Mouse (Mus musculus): ENCODE results near the gene Hlf. TPM values are rescaled to one million over a fixed set of nuclear protein-coding genes. Genes with fewer than 3 reads are reported as not detected.

The Hlf gene
- polyA plus RNA-seq, 1 experiment from 2014 or later, result 1.6 TPM

DNA sequence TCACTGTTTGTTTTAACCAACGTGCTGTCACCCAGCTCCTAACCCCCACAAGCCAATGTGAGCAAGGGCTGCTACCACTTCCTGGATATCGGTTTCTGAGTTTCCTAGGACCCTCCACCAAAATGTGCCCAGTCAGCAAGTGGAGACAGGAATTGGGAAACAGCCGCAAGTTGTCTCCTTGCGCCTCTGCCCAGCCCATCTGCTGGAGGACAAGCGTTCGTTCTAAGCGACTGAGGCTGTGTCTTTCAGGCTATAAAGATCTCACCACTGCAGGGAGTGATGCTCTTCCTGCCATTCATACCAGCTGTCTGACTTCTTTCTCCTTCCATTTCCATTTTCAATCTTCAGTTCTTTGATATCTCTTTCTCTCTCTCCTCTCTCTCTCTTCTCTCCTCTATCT is 69.8 kb downstream of the Hlf start:
- H3K9ac ChIP-seq, result no peak overlapping the region
- no peak for ATAC-seq
- WGBS, result 64% methylated on average over 7 of the region's 7 CpGs
- no peak overlapping the region for H3K27ac ChIP-seq
- H3K4me3 ChIP-seq (replicated peaks), result no peak overlapping the region
- H3K36me3 ChIP-seq, result no peaks in the 10 kb centered on the region
- no peak overlapping the region for H3K4me2 ChIP-seq (replicated peaks)
- H3K4me1 ChIP-seq (replicated peaks), result no peaks in the 10 kb centered on the region
- H3K27me3 ChIP-seq (replicated peaks), result no peaks in the 10 kb centered on the region
- H3K9me3 ChIP-seq, result no peaks in the 10 kb centered on the region

DNA sequence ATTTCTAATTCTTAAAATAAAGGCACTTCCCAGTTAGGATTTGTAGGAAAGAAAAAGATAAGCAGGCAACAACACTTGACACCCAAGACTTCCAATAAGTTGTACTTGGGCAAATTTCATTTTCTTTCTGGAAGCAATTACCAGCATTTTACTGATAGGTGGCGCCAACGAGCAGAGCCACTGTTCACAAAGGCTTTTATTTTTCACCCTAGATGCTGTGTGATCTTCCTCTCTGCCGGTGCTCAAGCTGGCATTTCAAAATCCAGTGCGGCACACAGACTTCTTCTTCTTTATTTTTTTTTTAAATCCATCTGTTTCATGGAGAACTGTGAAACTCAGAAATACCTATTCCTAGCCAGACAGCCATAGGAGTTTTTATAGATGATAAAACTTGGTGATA is 73.2 kb downstream of the Hlf start:
- Histone ChIP-seq H3K9me3 (no peaks in the 10 kb centered on the region), H3K4me2 (replicated peaks) (no peak overlapping the region), H3K9ac (no peak overlapping the region), H3K4me3 (replicated peaks) (no peak overlapping the region), H3K4me1 (replicated peaks) (no peaks in the 10 kb centered on the region), H3K27ac (no peak overlapping the region), H3K36me3 (no peaks in the 10 kb centered on the region), H3K27me3 (replicated peaks) (no peaks in the 10 kb centered on the region)
- no peak for ATAC-seq
- WGBS, result 18% methylated on average over 4 of the region's 4 CpGs

- Histone ChIP-seq H3K9ac (no peak overlapping the region), H3K27me3 (replicated peaks) (no peaks in the 10 kb centered on the region), H3K36me3 (no peaks in the 10 kb centered on the region), H3K9me3 (no peaks in the 10 kb centered on the region), H3K4me1 (replicated peaks) (no peaks in the 10 kb centered on the region), H3K27ac (no peak overlapping the region), H3K4me3 (replicated peaks) (no peak overlapping the region), H3K4me2 (replicated peaks) (no peak overlapping the region)
- WGBS, result 93% methylated on average over 3 of the region's 3 CpGs
- ATAC-seq, result no peak
Measured at GRCm38 (mm10) chr11:90314606-90315005, 76.1 kb downstream of the Hlf start.

DNA sequence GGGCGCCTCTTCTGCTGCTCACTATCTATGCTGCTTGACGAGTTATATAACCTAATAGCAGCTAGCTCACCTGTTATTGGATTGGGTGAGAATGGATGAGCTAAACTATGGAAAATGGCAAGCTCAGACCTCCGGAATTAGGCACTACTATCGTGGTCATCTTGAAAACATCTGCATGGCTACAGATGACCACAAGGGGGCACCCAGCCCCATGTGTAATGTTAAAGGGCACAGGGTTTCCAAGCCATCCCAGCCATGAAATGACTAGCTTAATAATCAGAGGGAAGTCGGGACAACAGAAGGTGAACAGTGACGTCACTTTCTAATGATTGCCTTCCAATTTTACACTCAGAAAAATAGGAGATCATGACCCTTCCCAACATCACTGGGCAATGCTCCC is 83.7 kb downstream of the Hlf start:
- 51% methylated on average over 6 of the region's 6 CpGs for WGBS
- Histone ChIP-seq H3K9ac (no peak overlapping the region), H3K27ac (no peak overlapping the region), H3K27me3 (replicated peaks) (no peaks in the 10 kb centered on the region), H3K4me3 (replicated peaks) (no peak overlapping the region), H3K4me1 (replicated peaks) (no peaks in the 10 kb centered on the region), H3K4me2 (replicated peaks) (no peak overlapping the region), H3K36me3 (no peaks in the 10 kb centered on the region), H3K9me3 (no peaks in the 10 kb centered on the region)
- ATAC-seq, result 0 out of 2 replicates have a peak, but pooled peaks have one; percentile 25

DNA sequence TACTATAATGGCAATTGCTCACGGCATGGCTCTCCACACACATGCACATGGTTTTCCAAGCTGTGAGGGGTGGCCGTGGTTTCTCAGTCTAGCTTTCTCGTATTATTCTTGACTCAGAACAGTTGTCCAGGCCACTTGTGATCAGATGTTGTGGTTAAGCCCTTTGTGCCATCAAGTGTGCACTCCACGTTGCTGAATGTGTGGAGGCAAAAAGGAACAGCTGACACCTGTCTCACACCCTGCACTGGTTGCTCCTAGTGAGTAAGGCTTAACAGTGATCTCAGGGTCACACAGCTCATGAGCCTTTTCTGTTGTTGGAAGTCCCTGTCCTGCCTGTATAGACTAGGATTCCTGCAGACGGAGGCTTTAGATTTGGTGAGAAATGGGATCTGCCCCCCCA is 84.6 kb downstream of the Hlf start:
- Histone ChIP-seq H3K9ac (no peak overlapping the region), H3K4me3 (replicated peaks) (no peak overlapping the region), H3K4me1 (replicated peaks) (no peaks in the 10 kb centered on the region), H3K9me3 (no peaks in the 10 kb centered on the region), H3K36me3 (no peaks in the 10 kb centered on the region), H3K4me2 (replicated peaks) (no peak overlapping the region), H3K27me3 (replicated peaks) (no peaks in the 10 kb centered on the region), H3K27ac (no peak overlapping the region)
- ATAC-seq, result no peak
- 87% methylated on average over 5 of the region's 5 CpGs for WGBS

DNA sequence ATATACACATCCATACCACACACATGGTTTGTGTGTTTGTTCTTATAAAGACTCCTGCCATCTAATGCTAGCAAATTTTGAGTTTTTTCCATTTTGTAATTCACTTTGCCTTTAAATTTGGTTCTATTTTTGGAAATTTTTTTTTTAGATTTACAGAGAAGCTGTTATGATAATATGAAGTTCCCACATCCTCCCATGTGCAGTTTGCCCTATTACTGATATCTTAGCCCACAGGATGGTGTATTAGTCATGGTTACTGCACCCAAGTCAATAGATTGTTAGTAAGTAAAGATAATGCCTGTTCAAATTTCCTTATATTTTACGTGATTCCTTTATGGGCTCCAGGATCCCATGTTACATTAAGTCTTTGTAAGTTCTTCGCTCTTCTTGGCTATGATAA is 96.1 kb downstream of the Hlf start:
- no peak for ATAC-seq
- H3K9ac ChIP-seq, result no peak overlapping the region

DNA sequence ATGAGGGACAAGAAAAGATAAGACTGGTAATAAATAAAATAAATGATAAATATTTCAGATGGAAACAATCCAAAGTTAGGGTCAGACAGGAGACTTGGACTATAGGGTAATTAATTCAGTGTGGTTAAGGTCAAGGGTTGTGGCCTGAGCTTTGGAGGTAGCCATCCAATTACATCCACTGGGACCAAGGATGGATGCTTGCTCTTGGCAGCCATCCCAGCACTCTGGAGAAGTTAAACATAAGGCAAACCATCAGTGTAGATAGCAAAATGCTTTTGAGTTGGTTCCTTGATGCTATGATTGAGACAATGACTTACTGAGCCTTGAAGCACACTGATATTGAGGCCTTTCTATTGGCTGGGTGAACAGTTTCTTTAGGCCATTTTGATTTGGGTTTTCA is 97.9 kb downstream of the Hlf start:
- Histone ChIP-seq H3K4me1 (replicated peaks) (no peaks in the 10 kb centered on the region), H3K36me3 (no peaks in the 10 kb centered on the region), H3K27ac (no peak overlapping the region), H3K4me2 (replicated peaks) (no peak overlapping the region), H3K4me3 (replicated peaks) (no peak overlapping the region), H3K27me3 (replicated peaks) (no peaks in the 10 kb centered on the region), H3K9ac (no peak overlapping the region), H3K9me3 (no peaks in the 10 kb centered on the region)
- no peak for ATAC-seq

More for the DNA sequence above, 96.1 kb downstream of the Hlf start:
- Histone ChIP-seq H3K27ac (no peak overlapping the region), H3K27me3 (replicated peaks) (no peaks in the 10 kb centered on the region), H3K36me3 (no peaks in the 10 kb centered on the region), H3K4me1 (replicated peaks) (no peaks in the 10 kb centered on the region), H3K4me2 (replicated peaks) (no peak overlapping the region), H3K4me3 (replicated peaks) (no peak overlapping the region), H3K9me3 (no peaks in the 10 kb centered on the region)
- 94% methylated on average over 2 of the region's 2 CpGs for WGBS

DNA sequence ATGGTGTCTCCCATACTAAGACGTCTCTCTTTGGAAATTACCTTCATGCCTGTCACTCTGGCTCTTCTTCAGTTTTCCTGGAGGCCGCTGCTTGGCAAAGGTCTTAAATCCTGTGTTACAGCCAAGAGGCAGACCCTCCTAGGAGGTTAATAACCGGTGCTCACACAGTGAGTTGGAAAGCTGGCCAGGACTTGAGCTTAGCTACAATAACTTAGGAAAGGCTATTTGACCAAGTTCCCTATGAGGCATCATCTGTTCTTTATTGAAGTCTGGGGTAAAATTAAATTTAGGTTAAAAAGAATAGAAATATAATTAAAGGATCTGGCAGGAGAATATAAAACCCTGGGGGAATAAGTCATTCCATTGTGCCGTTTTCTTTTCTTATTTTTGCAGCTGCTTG is 99.5 kb downstream of the Hlf start:
- H3K4me2 ChIP-seq (replicated peaks), result no peak overlapping the region
- no peak overlapping the region for H3K4me3 ChIP-seq (replicated peaks)
- no peak overlapping the region for H3K27ac ChIP-seq
- no peaks in the 10 kb centered on the region for H3K27me3 ChIP-seq (replicated peaks)
- H3K4me1 ChIP-seq (replicated peaks), result no peaks in the 10 kb centered on the region
- H3K9ac ChIP-seq, result no peak overlapping the region
- no peaks in the 10 kb centered on the region for H3K9me3 ChIP-seq
- no peak for ATAC-seq
- H3K36me3 ChIP-seq, result no peaks in the 10 kb centered on the region
- 74% methylated on average over 4 of the region's 4 CpGs for WGBS

DNA sequence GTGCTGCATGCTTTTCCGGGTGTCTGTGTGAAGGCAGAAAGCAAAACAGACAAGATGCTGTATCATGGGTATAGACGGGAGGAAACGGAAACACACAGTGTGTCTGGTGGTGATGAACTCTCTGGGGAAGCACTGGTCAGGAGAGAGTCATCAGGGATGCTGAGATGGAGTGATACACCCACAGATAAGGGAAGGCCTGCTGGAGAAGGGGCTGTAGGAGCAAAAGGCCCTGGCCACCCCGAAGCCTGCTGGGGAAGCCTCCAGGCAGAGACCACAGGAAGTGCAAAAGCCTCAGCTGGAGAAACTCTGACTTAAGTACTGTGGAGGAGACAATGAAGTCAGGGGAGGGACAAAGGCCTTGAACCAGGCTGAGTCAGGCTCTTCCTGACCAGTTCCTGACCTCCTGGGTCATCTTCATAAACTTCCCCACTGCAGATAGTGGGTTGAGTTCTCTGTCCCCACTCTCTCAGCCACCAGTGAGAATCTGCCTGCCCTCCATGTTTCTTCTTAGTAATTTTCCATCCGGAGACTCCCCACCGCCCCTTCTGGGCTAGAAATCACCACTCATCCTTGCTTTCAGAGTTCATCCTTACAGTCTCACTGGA is 104.0 kb downstream of the Hlf start:
- H3K36me3 ChIP-seq, result no peaks in the 10 kb centered on the region
- 84% methylated on average over 6 of the region's 6 CpGs for WGBS
- no peaks in the 10 kb centered on the region for H3K9me3 ChIP-seq
- H3K27ac ChIP-seq, result no peak overlapping the region
- H3K27me3 ChIP-seq (replicated peaks), result no peaks in the 10 kb centered on the region
- ATAC-seq, result no peak
- no peak overlapping the region for H3K4me3 ChIP-seq (replicated peaks)
- H3K4me2 ChIP-seq (replicated peaks), result no peak overlapping the region
- no peaks in the 10 kb centered on the region for H3K4me1 ChIP-seq (replicated peaks)
- H3K9ac ChIP-seq, result no peak overlapping the region

Other genes starting within 250 kb of the Hlf start
- 9.8 and 12.3 TPM in 2 replicates for gene Gm45716, start 203.2 kb downstream of the Hlf start, polyA plus RNA-seq (2015; fragmentation: Nextera tagmentation; extraction: Ambion mirVana)
- 46.7 and 52.6 TPM in 2 replicates for gene Mmd, start 141.4 kb downstream of the Hlf start, polyA plus RNA-seq (2015; fragmentation: Nextera tagmentation; extraction: Ambion mirVana)
- gene Stxbp4, start 247.2 kb upstream of the Hlf start, polyA plus RNA-seq (2015; fragmentation: Nextera tagmentation; extraction: Ambion mirVana), result 13.5 and 15.3 TPM in 2 replicates
- 34.0 and 35.9 TPM in 2 replicates for gene Cox11, start 247.3 kb upstream of the Hlf start, polyA plus RNA-seq (2015; fragmentation: Nextera tagmentation; extraction: Ambion mirVana)

Measured in intestine, embryonic 15.5 days (tissue).